8 mouse cellular contexts compared by ENCODE assay signal in genomic region chr11:23769686-23770509, GRCm38 (mm10). TPM values are rescaled to one million over a fixed set of nuclear protein-coding genes. Genes with fewer than 3 reads are reported as not detected.
DNase-seq lines count a peak whose midpoint lies in the region; ATAC-seq and TF ChIP-seq lines count a peak whose summit lies in the region.

No protein-coding gene starts in this region.

- peak overlapping the region; percentile 87 for H3K4me2 ChIP-seq in intestine, embryonic 16.5 days (ENCODE audit: low read depth, low read length)
- peak overlapping the region; percentile 81 for H3K4me2 ChIP-seq in liver, embryonic 16.5 days (ENCODE audit: low read depth, low read length)

- no peak for TF ChIP-seq POLR2A in thymus, adult 2 months (IDR thresholded peaks at IDR 0.05; ENCODE audit: control insufficient read depth, extremely low read depth, insufficient read depth, low read length, poor library complexity)

- peak; percentile 6 for DNase-seq in urinary bladder, postnatal 36 days (ENCODE audit: low spot score in 2 of 2)
- no peak for DNase-seq in urinary bladder, postnatal 4 days (ENCODE audit: low spot score in 2 of 2)
- peak; percentile 9 to 48 for DNase-seq in cerebellum, postnatal 25 days
- DNase-seq in neural tube, embryonic 10.5 days (ENCODE audit: extremely low spot score, low spot score), result peak; percentile 21
- DNase-seq in thymus, adult 2 months, result peak; percentile 43

- peak overlapping the region; percentile 81 for H3K9ac ChIP-seq in intestine, embryonic 16.5 days (ENCODE audit: low read depth, low read length)
- H3K9ac ChIP-seq in liver, embryonic 16.5 days (ENCODE audit: low read depth, low read length), result peak overlapping the region; percentile 68

- peak overlapping the region; percentile 81 for H3K4me3 ChIP-seq in intestine, embryonic 16.5 days (ENCODE audit: low read length)
- H3K4me3 ChIP-seq in liver, embryonic 16.5 days (ENCODE audit: low read depth, low read length), result peak overlapping the region; percentile 69
- H3K4me3 ChIP-seq in thymus, adult 2 months (ENCODE audit: control insufficient read depth, insufficient read depth, low read length), result peak overlapping the region; percentile 92

- peak; percentile 47 for ATAC-seq in granulocyte monocyte progenitor cell, adult 5-6 weeks (replicated peaks; ENCODE audit: poor library complexity, severe bottlenecking)
- ATAC-seq in intestine, embryonic 16.5 days, result peak; percentile 5; the same call in 1 of the 2 replicates
- no peak for ATAC-seq in liver, embryonic 16.5 days (ENCODE audit: low read depth)

- no peaks in the 10 kb centered on the region for H3K27me3 ChIP-seq in intestine, embryonic 16.5 days (replicated peaks; ENCODE audit: control insufficient read depth, insufficient read depth, low read length)
- H3K27me3 ChIP-seq in liver, embryonic 16.5 days (ENCODE audit: control insufficient read depth, insufficient read depth, low read depth, low read length), result peaks cover 25% of the 10 kb centered on the region
- H3K27me3 ChIP-seq in thymus, adult 2 months (ENCODE audit: control insufficient read depth, insufficient read depth, low read length), result no peaks in the 10 kb centered on the region

- H3K27ac ChIP-seq in intestine, embryonic 16.5 days (ENCODE audit: low read length), result peak overlapping the region; percentile 97
- peak overlapping the region; percentile 86 for H3K27ac ChIP-seq in liver, embryonic 16.5 days (ENCODE audit: low read length)
- H3K27ac ChIP-seq in thymus, adult 2 months (ENCODE audit: control insufficient read depth, insufficient read depth, low read length), result peak overlapping the region; percentile 72

- WGBS in intestine, embryonic 16.5 days, result under 1% methylated on average over 25 of the region's 25 CpGs
- WGBS in liver, embryonic 16.5 days (ENCODE audit: insufficient replicate concordance), result under 1% methylated on average over 25 of the region's 25 CpGs
- WGBS in thymus, adult 2 months, result under 1% methylated on average over 25 of the region's 25 CpGs

- no peak for TF ChIP-seq CTCF in thymus, adult 2 months (IDR thresholded peaks at IDR 0.05; ENCODE audit: borderline replicate concordance, control insufficient read depth, extremely low read depth, insufficient read depth, low read length, poor library complexity)

- no peaks in the 10 kb centered on the region for H3K36me3 ChIP-seq in intestine, embryonic 16.5 days (ENCODE audit: control insufficient read depth, insufficient read depth, low read length)
- no peaks in the 10 kb centered on the region for H3K36me3 ChIP-seq in liver, embryonic 16.5 days (ENCODE audit: control insufficient read depth, insufficient read depth)
- no peaks in the 10 kb centered on the region for H3K36me3 ChIP-seq in thymus, adult 2 months (ENCODE audit: control insufficient read depth, insufficient read depth, low read length)

- no peaks in the 10 kb centered on the region for H3K9me3 ChIP-seq in intestine, embryonic 16.5 days (ENCODE audit: control insufficient read depth, low read length)
- H3K9me3 ChIP-seq in liver, embryonic 16.5 days (replicated peaks; ENCODE audit: control insufficient read depth, low read length), result no peaks in the 10 kb centered on the region

- peaks cover 5% of the 10 kb centered on the region; the same call in 1 of the 2 replicates for H3K4me1 ChIP-seq in intestine, embryonic 16.5 days (ENCODE audit: control insufficient read depth, insufficient read depth, low read length)
- peaks cover 2% of the 10 kb centered on the region for H3K4me1 ChIP-seq in liver, embryonic 16.5 days (ENCODE audit: control insufficient read depth, low read depth, low read length)
- peaks cover 5% of the 10 kb centered on the region for H3K4me1 ChIP-seq in thymus, adult 2 months (replicated peaks; ENCODE audit: control insufficient read depth, insufficient read depth, low read length)

RNA-seq across cellular contexts. Expression of gene Rel, which starts 0.9 kb away (rescaled TPM):
- total RNA-seq in granulocyte monocyte progenitor cell, adult 5-6 weeks (2014; fragmentation: Nextera tagmentation), result 15.1 and 18.5 TPM in 2 replicates
- 9.8 and 10.0 TPM in 2 replicates for total RNA-seq in granulocyte monocyte progenitor cell, adult 5-6 weeks (2017)
- polyA plus RNA-seq in intestine, embryonic 16.5 days (2015; fragmentation: Nextera tagmentation; extraction: Ambion mirVana), result 0.60 and 0.64 TPM in 2 replicates
- polyA plus RNA-seq in liver, embryonic 16.5 days (2015; fragmentation: Nextera tagmentation; extraction: Ambion mirVana), result 0.54 and 0.68 TPM in 2 replicates
- polyA plus RNA-seq in thymus, adult 2 months (2012; rRNA removed), result 9.0 and 9.3 TPM in 2 replicates

Comparison
In these comparisons a context has a peak if more than half of its experiments do, and no peak if none do; other contexts are left out.
1. DNase-seq: peak in urinary bladder, postnatal 36 days (2 of 2), cerebellum, postnatal 25 days (2 of 2), neural tube, embryonic 10.5 days (single experiment) and thymus, adult 2 months (single experiment); none in urinary bladder, postnatal 4 days (0 of 2).
2. Peak in every context shown above with its lines, with median percentiles within 50 percentile points of each other: H3K27ac ChIP-seq and H3K4me3 ChIP-seq.